Mouse (Mus musculus) CH12.LX (cell line): Measurements from ENCODE around the gene Baz1b. TPM values are rescaled to one million over a fixed set of nuclear protein-coding genes. Genes with fewer than 3 reads are reported as not detected.

Experiments
- DNase-seq: peaks from one replicate; pipeline ENCODE4 v3.0.0-alpha.2; 2013; ENCODE audit errors: extremely low read depth
- H3K27ac ChIP-seq: 2 replicates; pipeline ENCODE4 v1.5.1; 2012; ENCODE audit warnings: low read depth, mild to moderate bottlenecking, control low read depth, moderate library complexity; ENCODE audit not compliant: insufficient read depth
- H3K27me3 ChIP-seq: replicated peaks from 2 replicates; pipeline ENCODE3; 2012; ENCODE audit warnings: inconsistent platforms
- H3K36me3 ChIP-seq, 2 experiments: replicated peaks in 1 of 2; 2 replicates each; pipeline versions ENCODE3 to v1.6.1; 2012; ENCODE audit warnings: inconsistent platforms in 1 of 2, low read length in 1 of 2, mild to moderate bottlenecking in 1 of 2, mixed read lengths in 1 of 2, moderate library complexity in 1 of 2; ENCODE audit not compliant: control insufficient read depth in 1 of 2, insufficient read depth in 1 of 2
- H3K4me1 ChIP-seq, 2 experiments: 2 replicates each; pipeline ENCODE4 v1.6.1; 2012; ENCODE audit warnings: inconsistent platforms in 1 of 2, moderate library complexity in 1 of 2; ENCODE audit not compliant: insufficient read depth in 2 of 2, control insufficient read depth in 1 of 2
- H3K4me2 ChIP-seq: 2 replicates; pipeline ENCODE4 v1.6.1; 2012; ENCODE audit warnings: low read depth, mild to moderate bottlenecking, control low read depth; ENCODE audit not compliant: poor library complexity, insufficient read depth, severe bottlenecking
- H3K4me3 ChIP-seq, 3 experiments: fragments of 150-350 bp in 1 of 3; sonication (generic) in 1 of 3; replicated peaks in 1 of 3; 2 replicates each; pipeline versions ENCODE3 to v1.5.1; 2011 to 2012; ENCODE audit warnings: low read depth in 2 of 3, low read length in 2 of 3, mild to moderate bottlenecking in 2 of 3, moderate library complexity in 2 of 3, control low read depth in 1 of 3, improper control_type of control experiment in 1 of 3, inconsistent platforms in 1 of 3, mixed read lengths in 1 of 3; ENCODE audit not compliant: poor library complexity in 1 of 3
- H3K79me2 ChIP-seq: replicated peaks from 2 replicates; pipeline ENCODE4 v1.6.1; 2012; ENCODE audit warnings: mild to moderate bottlenecking, moderate library complexity; ENCODE audit not compliant: control insufficient read depth, poor library complexity, insufficient read depth, severe bottlenecking; ENCODE audit errors: extremely low read depth
- H3K9ac ChIP-seq: 2 replicates; pipeline ENCODE4 v1.6.1; 2012; ENCODE audit warnings: low read depth, mild to moderate bottlenecking, control low read depth, moderate library complexity; ENCODE audit not compliant: insufficient read depth
- H3K9me3 ChIP-seq: replicated peaks from 2 replicates; pipeline ENCODE3; 2012; ENCODE audit warnings: low read length, inconsistent platforms, mixed read lengths
- BHLHE40 ChIP-seq: IDR thresholded peaks from 2 replicates; pipeline ENCODE4 v1.6.1; 2011; ENCODE audit warnings: mild to moderate bottlenecking, low read depth, low read length, improper control_type of control experiment
- CHD1 ChIP-seq: IDR thresholded peaks from 2 replicates; pipeline ENCODE4 v1.6.1; 2012; ENCODE audit warnings: low read depth, low read length, improper control_type of control experiment, inconsistent platforms
- CHD2 ChIP-seq: IDR thresholded peaks from 2 replicates; pipeline ENCODE4 v1.6.1; 2011; ENCODE audit warnings: low read length, improper control_type of control experiment
- E2F4 ChIP-seq: IDR thresholded peaks from 2 replicates; pipeline ENCODE4 v1.6.1; 2011; ENCODE audit warnings: low read depth, low read length, improper control_type of control experiment; ENCODE audit not compliant: insufficient replicate concordance
- ELF1 ChIP-seq: IDR thresholded peaks from 2 replicates; pipeline ENCODE4 v1.6.1; 2014; ENCODE audit warnings: low read depth, mild to moderate bottlenecking, inconsistent platforms, low read length, improper control_type of control experiment
- ETS1 ChIP-seq: conservative IDR thresholded peaks from 2 replicates; pipeline ENCODE4 v1.6.1; 2012; ENCODE audit warnings: low read depth, mild to moderate bottlenecking, inconsistent platforms, low read length, improper control_type of control experiment, moderate library complexity
- HCFC1 ChIP-seq: IDR thresholded peaks from 2 replicates; pipeline ENCODE4 v1.6.1; 2012; ENCODE audit warnings: low read depth, mild to moderate bottlenecking, inconsistent platforms, low read length, improper control_type of control experiment
- IRF4 ChIP-seq: IDR thresholded peaks from 2 replicates; pipeline ENCODE4 v1.6.1; 2014; ENCODE audit warnings: low read depth, mild to moderate bottlenecking, inconsistent platforms, low read length, improper control_type of control experiment
- JUND ChIP-seq: conservative IDR thresholded peaks from 2 replicates; pipeline ENCODE4 v1.6.1; 2011; ENCODE audit warnings: low read depth, low read length, improper control_type of control experiment
- KAT2A ChIP-seq: IDR thresholded peaks from 2 replicates; pipeline ENCODE4 v1.6.1; 2012; ENCODE audit warnings: low read length, improper control_type of control experiment, inconsistent platforms; ENCODE audit not compliant: insufficient replicate concordance
- MAX ChIP-seq: IDR thresholded peaks from 2 replicates; pipeline ENCODE4 v1.6.1; 2011; ENCODE audit warnings: low read length, improper control_type of control experiment
- MAZ ChIP-seq: IDR thresholded peaks from 2 replicates; pipeline ENCODE4 v1.6.1; 2012; ENCODE audit warnings: low read depth, mild to moderate bottlenecking, inconsistent platforms, low read length, improper control_type of control experiment, moderate library complexity
- MXI1 ChIP-seq: IDR thresholded peaks from 2 replicates; pipeline ENCODE4 v1.6.1; 2011; ENCODE audit warnings: mild to moderate bottlenecking, low read depth, low read length, improper control_type of control experiment
- MYC ChIP-seq: IDR thresholded peaks from 2 replicates; pipeline ENCODE4 v1.6.1; 2011; ENCODE audit warnings: low read depth, mild to moderate bottlenecking, improper control_type of control experiment, low read length
- NELFE ChIP-seq: IDR thresholded peaks from 2 replicates; pipeline ENCODE4 v1.6.1; 2011; ENCODE audit warnings: low read depth, low read length, improper control_type of control experiment
- NRF1 ChIP-seq: IDR thresholded peaks from 2 replicates; pipeline ENCODE4 v1.6.1; 2014; ENCODE audit warnings: low read depth, mild to moderate bottlenecking, inconsistent platforms, low read length, improper control_type of control experiment, moderate library complexity
- PAX5 ChIP-seq: IDR thresholded peaks from 2 replicates; pipeline ENCODE4 v1.6.1; 2012; ENCODE audit warnings: low read length, inconsistent platforms, mixed read lengths
- POLR2A ChIP-seq: IDR thresholded peaks from 2 replicates; pipeline ENCODE4 v1.6.1; 2011; ENCODE audit warnings: low read depth, mild to moderate bottlenecking, improper control_type of control experiment, low read length
- POLR2AphosphoS2 ChIP-seq: IDR thresholded peaks from 2 replicates; pipeline ENCODE4 v1.6.1; 2011; ENCODE audit warnings: low read depth, low read length, improper control_type of control experiment
- RCOR1 ChIP-seq: conservative IDR thresholded peaks from 2 replicates; pipeline ENCODE4 v1.6.1; 2012; ENCODE audit warnings: low read depth, mild to moderate bottlenecking, inconsistent platforms, low read length, improper control_type of control experiment
- SIN3A ChIP-seq: IDR thresholded peaks from 2 replicates; pipeline ENCODE4 v1.6.1; 2012; ENCODE audit warnings: low read length, improper control_type of control experiment, inconsistent platforms
- SMC3 ChIP-seq: IDR thresholded peaks from 2 replicates; pipeline ENCODE4 v1.6.1; 2011; ENCODE audit warnings: low read depth, low read length, improper control_type of control experiment
- TBP ChIP-seq: conservative IDR thresholded peaks from 2 replicates; pipeline ENCODE4 v1.6.1; 2011; ENCODE audit warnings: low read depth, low read length, improper control_type of control experiment
- TCF12 ChIP-seq: IDR thresholded peaks from 2 replicates; pipeline ENCODE4 v1.6.1; 2014; ENCODE audit warnings: low read depth, mild to moderate bottlenecking, inconsistent platforms, low read length, improper control_type of control experiment
- UBTF ChIP-seq: IDR thresholded peaks from 2 replicates; pipeline ENCODE4 v1.6.1; 2012; ENCODE audit warnings: low read depth, mild to moderate bottlenecking, inconsistent platforms, low read length, improper control_type of control experiment, moderate library complexity
- USF1 ChIP-seq: IDR thresholded peaks from 2 replicates; pipeline ENCODE4 v1.6.1; 2014; ENCODE audit warnings: low read depth, mild to moderate bottlenecking, inconsistent platforms, low read length, improper control_type of control experiment
- USF2 ChIP-seq: conservative IDR thresholded peaks from 2 replicates; pipeline ENCODE4 v1.6.1; 2011; ENCODE audit warnings: low read depth, low read length, improper control_type of control experiment
- ZC3H11A ChIP-seq: IDR thresholded peaks from 2 replicates; pipeline ENCODE4 v1.6.1; 2012; ENCODE audit warnings: low read depth, mild to moderate bottlenecking, inconsistent platforms, low read length, improper control_type of control experiment
- ZMIZ1 ChIP-seq: IDR thresholded peaks from 2 replicates; pipeline ENCODE4 v1.6.1; 2012; ENCODE audit warnings: low read depth, mild to moderate bottlenecking, inconsistent platforms, low read length, improper control_type of control experiment
- ZNF384 ChIP-seq: IDR thresholded peaks from 2 replicates; pipeline ENCODE4 v1.6.1; 2012; ENCODE audit warnings: low read depth, low read length, improper control_type of control experiment, inconsistent platforms
- dilution Hi-C: fragments of 300-500 bp; cut with MboI; formaldehyde crosslinking; loops from 2 replicates; pipeline ENCODE4 v1.14.3; 2020; ENCODE audit warnings: low sequenced_read_pairs; ENCODE audit not compliant: extremely low pct_unique_long_range_greater_than_20kb, extremely low pct_ligation_motif_present
- in situ Hi-C: fragments of 300-500 bp; cut with MboI; formaldehyde crosslinking; loops from 3 replicates; pipeline ENCODE4 v1.14.3; 2019; ENCODE audit warnings: low sequenced_read_pairs, low pct_ligation_motif_present, low pct_unique_long_range_greater_than_20kb, mixed read lengths
- polyA plus RNA-seq: library from polyadenylated mRNA; unstranded; fragments of >175 nt; gene quantifications from 2 replicates; pipeline ENCODE4 v1.2.1, GENCODE M21; 2012; ENCODE audit warnings: low read depth; ENCODE audit not compliant: insufficient read length
- total RNA-seq, 2 experiments: library from RNA; depleted of rRNA; stranded (reverse); fragments of 300-350 nt in 1 of 2; fragments of >200 nt in 1 of 2; gene quantifications; 2 replicates each; pipeline ENCODE4 v1.2.3; 2012 to 2014

Baz1b gene
- total and polyA plus RNA-seq, 3 experiments: 53.3 to 85.4 (median 60.0) TPM

GRCm38 (mm10) chr5:135167469-135167868 is 19.6 kb upstream of the Baz1b start:
- no peak for DNase-seq
- in situ Hi-C loops (no loop called here), dilution Hi-C loops (no loop called here)
- Histone ChIP-seq H3K4me3 (no peak overlapping the region), H3K4me2 (no peak overlapping the region), H3K27ac (no peak overlapping the region), H3K27me3 (no peaks in the 10 kb centered on the region), H3K4me1 (peaks cover 9 to 30% of the 10 kb centered on the region in 2 experiments), H3K9ac (no peak overlapping the region), H3K9me3 (no peaks in the 10 kb centered on the region), H3K79me2 (peaks cover 13% of the 10 kb centered on the region), H3K36me3 (peaks cover 3 to 18% of the 10 kb centered on the region in 2 experiments)
- no peak for TF ChIP-seq NRF1

DNA sequence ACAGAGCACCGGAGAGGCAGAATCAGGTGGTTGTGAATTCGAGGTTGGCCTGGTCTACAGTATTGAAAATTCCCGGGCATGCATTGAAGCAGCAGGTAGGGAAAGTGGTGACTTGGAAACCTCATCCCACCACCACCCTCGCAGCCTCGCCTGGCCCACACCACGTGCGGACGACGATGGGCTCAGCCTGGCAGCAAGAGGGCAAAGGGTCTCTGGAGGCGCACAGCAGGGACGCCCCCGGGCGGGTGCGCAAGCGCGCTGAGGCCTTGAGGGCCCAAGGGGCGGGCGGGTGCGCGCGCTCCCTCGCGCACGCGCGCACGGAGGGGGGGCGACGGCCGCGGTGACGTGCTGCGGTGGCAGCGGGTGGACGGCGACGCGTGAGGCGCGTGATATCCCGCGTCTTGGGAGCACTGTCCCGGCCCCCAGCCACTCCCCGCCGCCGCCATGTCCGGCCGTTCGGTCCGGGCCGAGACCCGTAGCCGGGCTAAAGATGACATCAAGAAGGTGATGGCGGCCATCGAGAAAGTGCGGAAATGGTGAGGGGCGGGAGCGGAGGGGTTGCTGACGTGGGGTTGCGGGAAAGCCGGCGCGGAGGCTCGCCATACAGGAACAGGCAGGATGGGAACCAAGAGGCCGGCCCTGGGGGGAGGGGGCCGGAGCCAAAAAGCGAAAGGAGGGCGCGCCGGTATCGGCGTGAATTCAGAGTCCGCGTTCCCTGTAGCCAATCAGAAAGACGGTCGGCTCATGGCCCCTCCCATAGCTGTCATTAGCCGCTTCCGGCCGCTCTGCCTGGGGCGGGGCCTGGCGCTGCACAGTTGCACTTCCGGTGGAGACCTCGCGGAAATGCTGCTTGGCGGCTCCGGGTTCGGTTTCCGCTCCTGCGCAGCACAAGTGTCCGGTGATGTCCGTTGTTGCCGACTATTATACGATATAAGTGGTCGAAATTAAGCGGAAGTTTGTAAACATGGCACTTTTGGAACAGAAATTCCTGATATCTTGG is 18.7 kb upstream of the Baz1b start, which contains the start of gene Bcl7b:
Bcl7b (plus strand) TSS at position 221 of the 1,000 bp plus-strand sequence.
- Histone ChIP-seq H3K79me2 (peaks cover 13% of the 10 kb centered on the region), H3K27me3 (no peaks in the 10 kb centered on the region), H3K27ac (peak within 1 kb of the TSS; percentile 82), H3K4me1 (peaks cover 9 to 30% of the 10 kb centered on the region in 2 experiments), H3K9ac (peak within 1 kb of the TSS; percentile 88), H3K36me3 (peaks cover 8 to 21% of the 10 kb centered on the region in 2 experiments), H3K4me2 (peak within 1 kb of the TSS; percentile 89), H3K9me3 (no peaks in the 10 kb centered on the region), H3K4me3 (peak within 1 kb of the TSS; percentile 72 to 81 (median 77))
- DNase-seq: peak; percentile 97
- in situ Hi-C loops (no loop called here), dilution Hi-C loops (no loop called here)
- peak; percentile 79 for TF ChIP-seq POLR2A
- peak; percentile 88; the same call in 1 of the 2 replicates for TF ChIP-seq E2F4
- peak; percentile 96 for TF ChIP-seq NRF1
- peak; percentile 45 for TF ChIP-seq IRF4
- TF ChIP-seq POLR2AphosphoS2: no peak
- TF ChIP-seq CHD2: peak; percentile 78
- TF ChIP-seq SIN3A: peak; percentile 40; the same call in 1 of the 2 replicates
- TF ChIP-seq PAX5: no peak
- peak; percentile 68; the same call in 1 of the 2 replicates for TF ChIP-seq TBP
- no peak for TF ChIP-seq CHD1
- TF ChIP-seq KAT2A: peak; percentile 77; the same call in 1 of the 2 replicates
- TF ChIP-seq USF1: 0 out of 2 replicates have a peak, but pooled peaks have one; percentile 11
- no peak for TF ChIP-seq RCOR1
- TF ChIP-seq SMC3: no peak
- TF ChIP-seq ZMIZ1: 0 out of 2 replicates have a peak, but pooled peaks have one; percentile 7
- peak; percentile 58 for TF ChIP-seq NELFE
- TF ChIP-seq USF2: peak; percentile 49
- TF ChIP-seq JUND: no peak
- peak; percentile 97 for TF ChIP-seq ELF1
- TF ChIP-seq MAZ: peak; percentile 88; the same call in 1 of the 2 replicates
- peak; percentile 99 for TF ChIP-seq MAX
- no peak for TF ChIP-seq ZNF384
- TF ChIP-seq HCFC1: peak; percentile 81
- peak; percentile 42; the same call in 1 of the 2 replicates for TF ChIP-seq MXI1
- peak; percentile 71 for TF ChIP-seq TCF12
- TF ChIP-seq ETS1: peak; percentile 22
- 0 out of 2 replicates have a peak, but pooled peaks have one; percentile 61 for TF ChIP-seq UBTF
- peak; percentile 83 for TF ChIP-seq MYC
- TF ChIP-seq ZC3H11A: no peak
- TF ChIP-seq BHLHE40: peak; percentile 93
